Mouse (Mus musculus): Measurements from ENCODE around the gene Gcnt1. TPM values are rescaled to one million over a fixed set of nuclear protein-coding genes. Genes with fewer than 3 reads are reported as not detected.

Gene Gcnt1
- 1.2 and 2.1 TPM in 2 replicates for polyA plus RNA-seq (2012; ENCODE audit: low replicate concordance)

DNA sequence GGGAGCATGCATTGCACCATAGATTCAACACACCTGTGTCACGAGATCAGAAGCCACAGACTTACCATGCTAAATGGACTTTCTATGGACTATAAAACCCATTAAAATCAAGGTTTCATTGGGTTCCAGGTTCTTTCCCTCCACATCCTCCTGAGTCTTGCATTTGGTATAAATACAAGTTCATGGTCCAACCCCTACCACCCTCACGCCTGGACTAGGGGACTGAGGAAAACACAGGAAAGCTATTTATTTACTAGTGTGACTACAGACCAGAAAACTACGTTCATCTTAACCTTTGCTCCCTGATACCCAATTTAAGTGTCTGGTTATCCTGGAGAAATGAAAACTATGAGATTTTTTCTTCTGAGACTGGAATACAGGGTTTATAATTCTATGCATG lies at the start of gene Gcnt1:
TSS of gene Gcnt1 (minus strand) at position 144 of the 400 bp plus-strand sequence.

GRCm38 (mm10) chr19:17393841-17394591 lies 21.4 kb upstream of the Gcnt1 start, which contains the start of gene Rfk:
Rfk (plus strand) TSS chr19:17394043.

Other genes with a start within 250 kb of the Gcnt1 start
- 29.9 and 65.5 TPM in 2 replicates for gene Rfk, start 21.2 kb upstream of the Gcnt1 start, polyA plus RNA-seq (2012; ENCODE audit: low replicate concordance)

Data from hematopoietic multipotent progenitor cell, adult 10-12 weeks (in vitro differentiated cells).